Mouse (Mus musculus): Measurements from ENCODE around the gene Ppp1cb.
"Not testable (repeated sequence)": the region's sequence is repeated elsewhere in the genome, so short reads cannot be mapped to it uniquely, and the experiment has no call there.

The Ppp1cb gene

GRCm38 (mm10) chr5:32458408-32459143, at the start of gene Ppp1cb:
TSS of gene Ppp1cb (plus strand) at chr5:32458843.
- peak; percentile 96 to 98 for DNase-seq (ENCODE audit: low spot score in 2 of 2)

- no peak for DNase-seq (ENCODE audit: low spot score in 2 of 2)
Measured at GRCm38 (mm10) chr5:32409747-32410146, 48.9 kb upstream of the Ppp1cb start.

GRCm38 (mm10) chr5:32410954-32411688, 47.5 kb upstream of the Ppp1cb start:
- no peak for DNase-seq (ENCODE audit: low spot score in 2 of 2)

GRCm38 (mm10) chr5:32412186-32412950, 46.3 kb upstream of the Ppp1cb start:
- DNase-seq (ENCODE audit: low spot score in 2 of 2), result peak in 1 of 2 experiments; percentile 15

GRCm38 (mm10) chr5:32413083-32413482, 45.6 kb upstream of the Ppp1cb start:
- DNase-seq (ENCODE audit: low spot score in 2 of 2), result no peak

GRCm38 (mm10) chr5:32413569-32413968, 45.1 kb upstream of the Ppp1cb start:
- no peak for DNase-seq (ENCODE audit: low spot score in 2 of 2)

- no peak for DNase-seq (ENCODE audit: low spot score in 2 of 2)
Measured at GRCm38 (mm10) chr5:32414461-32414985, 44.1 kb upstream of the Ppp1cb start.

- DNase-seq (ENCODE audit: low spot score in 2 of 2), result no peak
Measured at GRCm38 (mm10) chr5:32415554-32415953, 43.1 kb upstream of the Ppp1cb start.

- DNase-seq (ENCODE audit: low spot score in 2 of 2), result no peak
Measured at GRCm38 (mm10) chr5:32416881-32417280, 41.8 kb upstream of the Ppp1cb start.

- no peak for DNase-seq (ENCODE audit: low spot score in 2 of 2)
Measured at GRCm38 (mm10) chr5:32422081-32422589, 36.5 kb upstream of the Ppp1cb start.

GRCm38 (mm10) chr5:32423339-32424046, 35.1 kb upstream of the Ppp1cb start:
- DNase-seq (ENCODE audit: low spot score in 2 of 2), result no peak

GRCm38 (mm10) chr5:32424464-32424863, 34.2 kb upstream of the Ppp1cb start:
- no peak for DNase-seq (ENCODE audit: low spot score in 2 of 2)

GRCm38 (mm10) chr5:32425485-32426171, 33.0 kb upstream of the Ppp1cb start:
- DNase-seq (ENCODE audit: low spot score in 2 of 2), result no peak

GRCm38 (mm10) chr5:32430399-32430798, 28.2 kb upstream of the Ppp1cb start:
- DNase-seq (ENCODE audit: low spot score in 2 of 2), result no peak

GRCm38 (mm10) chr5:32434346-32434745, 24.3 kb upstream of the Ppp1cb start:
- not testable (repeated sequence) for DNase-seq (ENCODE audit: low spot score in 2 of 2)

- DNase-seq (ENCODE audit: low spot score in 2 of 2), result no peak
Measured at GRCm38 (mm10) chr5:32435612-32436011, 23.0 kb upstream of the Ppp1cb start.

- no peak for DNase-seq (ENCODE audit: low spot score in 2 of 2)
Measured at GRCm38 (mm10) chr5:32437901-32438563, 20.6 kb upstream of the Ppp1cb start.

- no peak for DNase-seq (ENCODE audit: low spot score in 2 of 2)
Measured at GRCm38 (mm10) chr5:32438564-32438922, 20.1 kb upstream of the Ppp1cb start.

- no peak for DNase-seq (ENCODE audit: low spot score in 2 of 2)
Measured at GRCm38 (mm10) chr5:32441336-32441735, 17.3 kb upstream of the Ppp1cb start.

- no peak for DNase-seq (ENCODE audit: low spot score in 2 of 2)
Measured at GRCm38 (mm10) chr5:32441992-32442575, 16.6 kb upstream of the Ppp1cb start.

All from natural killer cell, adult 2 months (primary cell).